Mouse (Mus musculus): ENCODE data around the gene Dapp1. TPM values are rescaled to one million over a fixed set of nuclear protein-coding genes. Genes with fewer than 3 reads are reported as not detected.

Dapp1 gene
- polyA plus RNA-seq, 1 experiment: 9.9 TPM

DNA sequence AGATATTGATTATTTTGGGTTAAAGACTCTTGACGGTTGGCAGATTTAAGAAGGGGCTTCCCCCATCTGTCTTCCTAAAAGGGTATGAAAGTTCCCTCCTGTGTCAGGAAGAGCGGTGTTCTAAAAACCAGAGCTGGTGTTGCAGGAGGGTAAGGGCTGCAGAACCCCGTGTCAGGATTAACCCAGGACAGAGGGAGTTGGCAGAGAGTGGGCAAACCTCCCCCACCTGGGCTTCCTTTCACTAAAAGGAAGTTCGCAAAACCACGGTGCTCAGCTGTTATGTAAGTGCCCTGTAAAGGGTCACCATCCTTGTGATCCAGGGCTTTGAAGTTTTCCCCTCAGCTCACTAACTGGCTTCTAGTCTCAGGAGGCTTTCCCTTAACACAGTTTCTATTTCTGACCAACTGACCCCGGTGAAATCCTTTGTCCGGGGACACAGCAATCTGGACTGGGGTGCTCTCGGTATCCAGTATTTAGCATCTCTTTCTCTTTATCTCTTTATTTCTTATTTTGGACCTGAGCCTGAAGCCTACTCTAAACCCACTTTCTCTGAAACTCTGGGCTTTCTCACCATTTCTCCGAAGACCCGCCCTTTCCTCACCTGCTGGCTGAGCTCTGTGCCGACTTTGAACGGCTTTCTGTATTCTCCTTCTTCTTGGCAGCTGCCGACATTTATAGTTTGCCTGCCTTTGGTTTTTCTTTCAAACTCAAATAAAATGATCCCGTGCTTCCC, 17.3 kb upstream of the Dapp1 start:
- H3K36me3 ChIP-seq (ENCODE audit: control insufficient read depth, insufficient read depth, low read length, poor library complexity, severe bottlenecking): no peaks in the 10 kb centered on the region
- H3K27me3 ChIP-seq (ENCODE audit: control insufficient read depth, insufficient read depth, low read length, poor library complexity, severe bottlenecking): no peaks in the 10 kb centered on the region; the same call in 1 of the 2 replicates
- no peak overlapping the region for H3K27ac ChIP-seq (ENCODE audit: insufficient read depth, low read length)
- H3K4me1 ChIP-seq (ENCODE audit: control insufficient read depth, insufficient read depth, low read length): no peaks in the 10 kb centered on the region
- H3K9me3 ChIP-seq (replicated peaks; ENCODE audit: control insufficient read depth, insufficient read depth, low read length, poor library complexity, severe bottlenecking): 0 out of 2 replicates have a peak, but pooled peaks cover 2% of the 10 kb centered on the region
- H3K4me3 ChIP-seq (ENCODE audit: low read depth, low read length): no peak overlapping the region
- TF ChIP-seq CTCF (IDR thresholded peaks at IDR 0.05; ENCODE audit: low read depth, low read length) (no peak), EP300 (IDR thresholded peaks at IDR 0.05; ENCODE audit: insufficient read depth, low read depth, low read length) (no peak), POLR2A (IDR thresholded peaks at IDR 0.05; ENCODE audit: insufficient read depth, low read length) (no peak)
- no peak overlapping the region for H3K9ac ChIP-seq (ENCODE audit: low read depth, poor library complexity, severe bottlenecking)

DNA sequence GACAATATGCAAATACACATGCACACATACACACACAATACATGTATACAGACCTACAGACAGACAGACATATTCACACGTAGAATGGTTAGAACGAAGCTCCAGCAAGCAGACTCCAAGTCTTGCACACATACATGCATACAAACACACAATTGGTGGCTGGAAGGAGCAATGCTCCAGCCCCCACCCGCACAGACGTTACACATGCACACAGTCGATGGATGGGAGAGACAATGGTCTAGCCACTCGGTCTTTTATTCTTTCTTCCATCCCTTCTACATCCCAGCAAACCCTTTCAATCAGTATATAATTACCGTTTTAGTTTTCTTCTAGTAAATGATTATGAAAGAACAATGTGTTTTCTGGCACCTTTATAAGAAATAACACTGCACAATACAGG, 14.1 kb upstream of the Dapp1 start:
- H3K4me3 ChIP-seq (ENCODE audit: low read depth, low read length): no peak overlapping the region
- TF ChIP-seq POLR2A (IDR thresholded peaks at IDR 0.05; ENCODE audit: insufficient read depth, low read length) (no peak), EP300 (IDR thresholded peaks at IDR 0.05; ENCODE audit: insufficient read depth, low read depth, low read length) (no peak), CTCF (IDR thresholded peaks at IDR 0.05; ENCODE audit: low read depth, low read length) (no peak)
- H3K36me3 ChIP-seq (ENCODE audit: control insufficient read depth, insufficient read depth, low read length, poor library complexity, severe bottlenecking): no peaks in the 10 kb centered on the region
- H3K27ac ChIP-seq (ENCODE audit: insufficient read depth, low read length): no peak overlapping the region
- no peak overlapping the region for H3K9ac ChIP-seq (ENCODE audit: low read depth, poor library complexity, severe bottlenecking)
- H3K9me3 ChIP-seq (replicated peaks; ENCODE audit: control insufficient read depth, insufficient read depth, low read length, poor library complexity, severe bottlenecking): 0 out of 2 replicates have a peak, but pooled peaks cover 2% of the 10 kb centered on the region
- peaks cover 1% of the 10 kb centered on the region for H3K4me1 ChIP-seq (ENCODE audit: control insufficient read depth, insufficient read depth, low read length)
- no peaks in the 10 kb centered on the region for H3K27me3 ChIP-seq (ENCODE audit: control insufficient read depth, insufficient read depth, low read length, poor library complexity, severe bottlenecking)

DNA sequence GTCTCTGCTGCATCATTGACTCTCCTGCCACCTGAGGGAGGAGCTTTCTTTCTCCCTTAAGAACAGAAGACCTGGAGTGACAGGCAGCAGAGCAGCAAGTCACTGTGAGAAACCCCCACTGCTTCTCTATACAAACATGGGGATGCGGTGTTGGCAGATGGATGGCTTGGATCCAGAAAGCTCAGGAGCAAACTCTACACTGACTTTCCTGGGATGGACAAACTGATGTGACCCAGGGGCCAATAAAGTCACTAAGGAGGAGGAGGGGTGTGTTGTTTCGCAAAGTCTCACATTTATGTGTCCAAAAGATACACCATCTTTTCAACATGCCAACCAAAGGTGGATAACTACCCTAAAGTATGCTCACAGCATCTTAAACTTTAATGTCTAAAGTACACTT, 12.9 kb upstream of the Dapp1 start:
- 0 out of 2 replicates have a peak, but pooled peaks cover 2% of the 10 kb centered on the region for H3K9me3 ChIP-seq (replicated peaks; ENCODE audit: control insufficient read depth, insufficient read depth, low read length, poor library complexity, severe bottlenecking)
- no peak overlapping the region for H3K4me3 ChIP-seq (ENCODE audit: low read depth, low read length)
- no peak for TF ChIP-seq POLR2A (IDR thresholded peaks at IDR 0.05; ENCODE audit: insufficient read depth, low read length)
- no peak for TF ChIP-seq CTCF (IDR thresholded peaks at IDR 0.05; ENCODE audit: low read depth, low read length)
- TF ChIP-seq EP300 (IDR thresholded peaks at IDR 0.05; ENCODE audit: insufficient read depth, low read depth, low read length): no peak
- H3K36me3 ChIP-seq (ENCODE audit: control insufficient read depth, insufficient read depth, low read length, poor library complexity, severe bottlenecking): no peaks in the 10 kb centered on the region
- H3K27me3 ChIP-seq (ENCODE audit: control insufficient read depth, insufficient read depth, low read length, poor library complexity, severe bottlenecking): no peaks in the 10 kb centered on the region
- no peak overlapping the region for H3K9ac ChIP-seq (ENCODE audit: low read depth, poor library complexity, severe bottlenecking)
- peaks cover 1% of the 10 kb centered on the region for H3K4me1 ChIP-seq (ENCODE audit: control insufficient read depth, insufficient read depth, low read length)
- no peak overlapping the region for H3K27ac ChIP-seq (ENCODE audit: insufficient read depth, low read length)

- Histone ChIP-seq H3K4me3 (ENCODE audit: low read depth, low read length) (no peak overlapping the region), H3K9me3 (replicated peaks; ENCODE audit: control insufficient read depth, insufficient read depth, low read length, poor library complexity, severe bottlenecking) (no peaks in the 10 kb centered on the region), H3K36me3 (ENCODE audit: control insufficient read depth, insufficient read depth, low read length, poor library complexity, severe bottlenecking) (no peaks in the 10 kb centered on the region), H3K4me1 (ENCODE audit: control insufficient read depth, insufficient read depth, low read length) (peaks cover 1% of the 10 kb centered on the region), H3K27me3 (ENCODE audit: control insufficient read depth, insufficient read depth, low read length, poor library complexity, severe bottlenecking) (no peaks in the 10 kb centered on the region), H3K27ac (ENCODE audit: insufficient read depth, low read length) (no peak overlapping the region), H3K9ac (ENCODE audit: low read depth, poor library complexity, severe bottlenecking) (no peak overlapping the region)
- TF ChIP-seq EP300 (IDR thresholded peaks at IDR 0.05; ENCODE audit: insufficient read depth, low read depth, low read length): no peak
- TF ChIP-seq CTCF (IDR thresholded peaks at IDR 0.05; ENCODE audit: low read depth, low read length): peak; percentile 18
These were observed 11.0 kb upstream of the Dapp1 start for GRCm38 (mm10) chr3:137992366-137992765.

DNA sequence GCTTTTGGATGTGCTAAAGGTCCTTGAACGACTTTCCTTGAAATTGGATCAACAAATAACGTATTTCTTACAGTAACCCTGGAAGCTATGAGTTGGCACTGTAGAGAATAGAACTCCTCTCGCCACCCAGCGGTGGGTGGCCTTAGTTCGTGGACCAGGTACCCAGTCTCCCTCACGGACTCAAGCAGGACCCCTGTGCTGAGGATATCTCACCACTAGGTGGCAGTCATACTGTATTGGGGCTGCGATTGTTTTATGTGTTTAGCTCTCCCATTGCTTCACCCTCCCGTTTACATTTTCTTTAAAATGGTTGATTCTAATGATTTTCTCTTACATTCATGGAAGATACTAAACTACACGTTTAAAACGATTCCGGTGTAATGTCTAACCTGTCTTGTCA, 9.8 kb upstream of the Dapp1 start:
- no peak overlapping the region for H3K27ac ChIP-seq (ENCODE audit: insufficient read depth, low read length)
- H3K36me3 ChIP-seq (ENCODE audit: control insufficient read depth, insufficient read depth, low read length, poor library complexity, severe bottlenecking): no peaks in the 10 kb centered on the region
- TF ChIP-seq CTCF (IDR thresholded peaks at IDR 0.05; ENCODE audit: low read depth, low read length): peak; percentile 89
- TF ChIP-seq POLR2A (IDR thresholded peaks at IDR 0.05; ENCODE audit: insufficient read depth, low read length): no peak
- TF ChIP-seq EP300 (IDR thresholded peaks at IDR 0.05; ENCODE audit: insufficient read depth, low read depth, low read length): no peak
- no peaks in the 10 kb centered on the region for H3K27me3 ChIP-seq (ENCODE audit: control insufficient read depth, insufficient read depth, low read length, poor library complexity, severe bottlenecking)
- H3K4me3 ChIP-seq (ENCODE audit: low read depth, low read length): no peak overlapping the region
- H3K4me1 ChIP-seq (ENCODE audit: control insufficient read depth, insufficient read depth, low read length): peaks cover 1% of the 10 kb centered on the region
- no peaks in the 10 kb centered on the region for H3K9me3 ChIP-seq (replicated peaks; ENCODE audit: control insufficient read depth, insufficient read depth, low read length, poor library complexity, severe bottlenecking)
- H3K9ac ChIP-seq (ENCODE audit: low read depth, poor library complexity, severe bottlenecking): no peak overlapping the region

- Histone ChIP-seq H3K9ac (ENCODE audit: low read depth, poor library complexity, severe bottlenecking) (no peak overlapping the region), H3K4me3 (ENCODE audit: low read depth, low read length) (no peak overlapping the region), H3K4me1 (ENCODE audit: control insufficient read depth, insufficient read depth, low read length) (peaks cover 1% of the 10 kb centered on the region), H3K9me3 (replicated peaks; ENCODE audit: control insufficient read depth, insufficient read depth, low read length, poor library complexity, severe bottlenecking) (no peaks in the 10 kb centered on the region), H3K27me3 (ENCODE audit: control insufficient read depth, insufficient read depth, low read length, poor library complexity, severe bottlenecking) (no peaks in the 10 kb centered on the region; the same call in 1 of the 2 replicates), H3K36me3 (ENCODE audit: control insufficient read depth, insufficient read depth, low read length, poor library complexity, severe bottlenecking) (no peaks in the 10 kb centered on the region), H3K27ac (ENCODE audit: insufficient read depth, low read length) (no peak overlapping the region)
- no peak for TF ChIP-seq EP300 (IDR thresholded peaks at IDR 0.05; ENCODE audit: insufficient read depth, low read depth, low read length)
- no peak for TF ChIP-seq CTCF (IDR thresholded peaks at IDR 0.05; ENCODE audit: low read depth, low read length)
- TF ChIP-seq POLR2A (IDR thresholded peaks at IDR 0.05; ENCODE audit: insufficient read depth, low read length): no peak
These were observed 8.1 kb upstream of the Dapp1 start for GRCm38 (mm10) chr3:137989405-137989804.

Measured in ES-Bruce4 (cell line).